Mouse (Mus musculus) C2C12 (cell line): ENCODE results near the gene Rsrc2.

Source experiments
- CTCF ChIP-seq: IDR thresholded peaks from one replicate; pipeline ENCODE4 v1.5.1; 2011; ENCODE audit not compliant: control insufficient read depth, insufficient read depth, insufficient read length
- MAX ChIP-seq: IDR thresholded peaks from one replicate; pipeline ENCODE4 v1.6.1; 2011; ENCODE audit warnings: mild to moderate bottlenecking, control low read depth
- USF1 ChIP-seq: IDR thresholded peaks from one replicate; pipeline ENCODE4 v1.6.1; 2011; ENCODE audit warnings: low read depth, mild to moderate bottlenecking, control low read depth, moderate library complexity

GRCm38 (mm10) chr5:123709571-123709970, 39.6 kb downstream of the Rsrc2 start:
- TF ChIP-seq USF1, result no peak
- TF ChIP-seq CTCF, result no peak
- no peak for TF ChIP-seq MAX
